Mouse (Mus musculus) ES-Bruce4 (cell line): ENCODE results near the gene Olfr976.
"Not testable (repeated sequence)": the region's sequence is repeated elsewhere in the genome, so short reads cannot be mapped to it uniquely, and the experiment has no call there.

ENCODE experiments used
- CTCF ChIP-seq: IDR thresholded peaks from one replicate; pipeline ENCODE4 v1.8.1; 2011; ENCODE audit warnings: low read depth, low read length
- EP300 ChIP-seq: IDR thresholded peaks from 2 replicates; pipeline ENCODE4 v1.6.1; 2011; ENCODE audit warnings: low read depth, low read length; ENCODE audit not compliant: insufficient read depth
- POLR2A ChIP-seq: IDR thresholded peaks from one replicate; pipeline ENCODE4 v1.8.1; 2011; ENCODE audit warnings: low read length; ENCODE audit not compliant: insufficient read depth

DNA sequence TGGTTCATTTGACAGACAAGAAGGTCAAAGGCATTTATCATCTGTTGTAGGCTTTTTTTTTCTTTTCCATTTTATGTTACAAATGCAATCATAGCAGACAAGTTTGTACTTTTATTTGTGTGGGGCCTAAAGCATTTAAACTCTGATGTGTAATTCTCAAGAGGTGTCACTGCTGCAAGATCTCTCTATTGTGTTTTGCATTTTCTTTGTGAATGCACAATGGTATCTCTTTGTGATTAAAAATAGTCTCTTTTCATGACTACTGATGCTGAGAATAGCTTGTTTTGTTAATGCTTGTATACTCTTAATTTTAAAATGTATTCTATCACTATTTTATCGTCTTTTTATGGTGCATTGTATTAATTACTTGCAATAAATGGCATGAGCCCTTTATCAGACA lies 32.1 kb downstream of the Olfr976 start:
- not testable (repeated sequence) for TF ChIP-seq CTCF, POLR2A, EP300
